Mouse (Mus musculus) urinary bladder, postnatal 25 days (tissue): Measurements from ENCODE around the gene Mief2.

Source experiments
- DNase-seq: peaks from one replicate; pipeline ENCODE4 v3.0.0; 2022; ENCODE audit warnings: low spot score

Mief2 gene

DNA sequence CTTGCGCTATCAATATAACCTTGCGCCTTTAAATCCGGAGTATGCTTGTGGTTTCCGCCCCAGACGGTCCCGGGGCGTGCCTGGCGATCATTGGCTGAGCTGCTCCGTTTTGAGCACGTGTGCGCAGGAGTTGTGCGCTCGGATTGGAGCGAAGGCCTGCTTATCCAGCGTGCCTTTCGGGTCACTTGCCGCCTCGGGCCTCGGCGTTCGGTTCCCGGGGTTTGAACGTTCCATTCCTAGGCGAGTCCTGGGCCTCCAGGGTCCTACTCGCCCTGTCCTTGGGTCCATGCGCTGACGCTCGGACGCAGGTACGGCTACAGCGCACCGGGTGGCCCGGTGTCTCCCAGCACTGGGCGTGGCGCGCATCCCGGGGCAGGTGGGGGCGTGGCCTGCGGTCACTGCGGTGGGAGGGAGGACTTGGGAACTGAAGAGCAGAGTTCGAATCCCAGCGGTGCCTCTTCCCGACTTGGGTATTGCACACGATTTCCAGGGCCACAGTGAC is at the start of gene Mief2:
Gene Mief2 (plus strand): TSS at position 139 of the 502 bp plus-strand sequence.
- peak; percentile 86 for DNase-seq

DNA sequence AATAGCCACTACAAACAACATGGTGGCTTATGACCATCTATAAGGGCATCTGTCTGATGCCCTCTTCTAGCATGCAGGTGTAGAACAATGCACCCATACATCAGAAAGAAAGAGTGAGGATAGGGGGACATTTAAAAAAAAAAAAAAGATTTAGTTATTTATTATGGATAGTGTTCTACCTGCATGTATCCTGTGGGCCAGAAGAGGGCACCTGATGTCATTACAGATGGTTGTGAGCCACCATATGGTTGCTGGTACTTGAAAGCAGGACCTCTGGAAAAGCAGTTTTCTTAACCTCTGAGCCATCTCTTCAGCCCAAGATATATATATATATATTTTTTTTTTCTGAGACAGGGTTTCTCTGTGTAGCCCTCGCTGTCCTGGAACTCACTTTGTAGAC is 32.0 kb upstream of the Mief2 start:
- no peak for DNase-seq

DNA sequence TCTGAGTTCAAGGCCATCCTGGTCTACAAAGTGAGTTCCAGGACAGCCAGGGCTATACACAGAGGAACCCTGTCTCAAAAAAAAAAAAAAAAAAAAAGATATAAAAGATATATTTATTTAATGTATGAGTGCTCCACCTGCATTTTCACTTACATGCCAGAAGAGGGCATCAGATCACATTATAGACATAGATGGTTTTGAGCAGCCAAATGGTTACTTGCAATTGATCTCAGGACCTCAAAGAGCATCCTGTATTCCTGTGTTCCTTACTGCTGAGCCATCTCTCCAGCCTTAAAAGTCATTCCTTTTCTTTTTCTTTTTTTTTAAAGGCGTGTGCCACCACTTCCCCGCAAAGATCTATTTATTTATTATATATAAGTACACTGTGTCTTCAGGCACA is 30.6 kb upstream of the Mief2 start:
- DNase-seq: no peak

DNA sequence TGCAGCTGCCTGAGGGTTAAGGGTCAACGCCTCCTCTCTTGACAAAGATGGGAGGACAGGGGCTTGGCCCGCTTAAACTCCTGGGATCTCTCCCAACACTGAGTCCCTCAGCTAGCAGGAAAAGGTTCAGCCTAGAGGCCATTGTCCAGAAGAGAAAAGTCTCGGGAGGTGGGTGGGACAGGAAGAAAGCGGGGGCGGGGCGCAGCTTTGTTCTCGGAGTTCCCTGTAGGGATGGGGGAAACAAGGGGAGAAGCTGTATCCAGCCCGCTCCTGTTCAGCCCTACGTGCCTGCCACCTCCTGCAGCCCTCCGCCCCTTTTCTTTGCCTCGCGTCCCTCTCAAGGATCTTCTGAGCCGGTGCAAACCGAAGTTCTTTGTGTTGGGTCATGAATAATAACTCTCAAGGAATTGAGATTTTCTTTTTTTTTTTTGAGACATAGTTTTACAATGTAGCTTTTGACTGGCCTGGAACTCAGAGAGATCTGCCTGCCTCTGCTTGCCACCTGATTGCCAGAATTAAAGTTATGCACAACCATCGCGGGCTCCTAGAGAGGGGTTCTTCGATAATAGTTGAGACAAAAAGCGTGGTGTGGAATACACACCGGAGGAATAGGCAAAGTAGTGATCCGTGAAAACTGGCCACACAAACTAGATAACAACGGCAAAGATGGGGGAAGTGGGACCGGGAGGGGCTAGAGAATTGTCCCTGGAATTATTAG is 29.2 kb upstream of the Mief2 start:
- peak; percentile 40 for DNase-seq

DNA sequence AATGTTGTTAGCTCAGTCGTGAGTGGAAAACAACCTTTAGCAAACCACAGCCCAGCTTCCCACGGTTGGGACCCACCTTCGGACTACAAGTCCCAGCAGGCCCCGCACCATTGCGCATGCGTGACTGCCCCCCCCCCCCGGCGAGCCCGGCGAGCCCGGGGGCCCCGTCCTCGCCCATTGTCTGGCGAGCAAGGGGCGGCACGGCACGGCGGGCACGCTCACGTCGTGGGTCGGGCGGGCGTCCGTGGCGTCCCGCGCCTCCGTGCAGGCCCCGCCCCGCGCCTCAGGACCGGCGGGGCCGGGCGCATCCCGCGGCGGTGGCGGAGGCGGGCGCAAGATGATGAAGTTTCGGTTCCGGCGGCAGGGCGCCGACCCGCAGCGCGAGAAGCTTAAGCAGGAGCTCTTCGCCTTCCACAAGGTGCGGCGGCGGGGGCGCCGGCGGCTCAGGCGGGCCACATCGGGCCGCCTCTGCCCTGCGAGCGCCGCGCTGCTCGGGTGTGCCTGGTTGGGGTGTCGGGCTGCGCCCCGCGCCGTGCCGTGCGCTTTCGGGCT is 28.6 kb upstream of the Mief2 start, which contains the start of gene Llgl1:
Gene Llgl1 (plus strand): TSS at position 200 of the 552 bp plus-strand sequence.
- peak; percentile 75 for DNase-seq

DNA sequence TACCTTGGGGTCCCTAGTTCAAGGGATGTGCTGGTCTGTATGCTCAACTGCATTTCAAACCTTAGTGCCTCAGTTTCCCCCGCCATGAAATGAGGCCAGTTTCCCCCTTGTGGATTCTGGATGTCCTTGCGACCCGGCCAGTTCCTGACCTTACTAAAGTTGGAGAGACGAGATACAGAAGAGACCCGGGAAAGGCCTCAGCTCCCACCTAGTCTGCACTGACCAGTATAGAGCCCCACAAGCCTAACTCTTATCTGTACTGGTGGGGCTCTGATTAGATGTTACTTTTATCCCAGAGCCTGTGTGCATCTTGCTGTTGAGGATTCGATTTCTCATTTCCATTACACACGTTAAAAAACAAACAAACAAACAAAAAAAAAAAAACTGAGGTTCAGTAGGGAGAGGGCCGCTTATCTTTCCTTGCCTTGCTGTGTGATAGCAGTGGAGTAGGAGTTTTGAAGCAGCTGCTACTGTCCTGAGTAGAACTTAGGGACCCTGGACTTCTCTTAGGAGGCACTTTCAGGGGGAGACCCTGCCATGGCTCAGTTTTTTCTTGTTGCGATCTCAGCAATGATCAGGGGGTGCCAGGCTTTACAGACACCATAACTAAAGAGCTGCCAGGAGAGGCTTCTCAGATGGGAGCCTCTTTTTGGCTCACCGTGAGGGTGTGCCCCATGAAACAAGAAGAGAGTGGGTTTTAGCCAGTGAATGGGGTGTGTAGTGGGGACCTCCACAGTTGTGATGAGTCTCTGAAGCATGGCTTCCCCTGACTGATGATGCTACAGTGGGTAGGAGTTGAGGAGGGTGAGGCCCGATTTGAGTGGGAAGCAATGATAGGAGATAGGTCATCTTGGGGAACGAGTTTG is 27.6 kb upstream of the Mief2 start:
- DNase-seq: no peak

DNA sequence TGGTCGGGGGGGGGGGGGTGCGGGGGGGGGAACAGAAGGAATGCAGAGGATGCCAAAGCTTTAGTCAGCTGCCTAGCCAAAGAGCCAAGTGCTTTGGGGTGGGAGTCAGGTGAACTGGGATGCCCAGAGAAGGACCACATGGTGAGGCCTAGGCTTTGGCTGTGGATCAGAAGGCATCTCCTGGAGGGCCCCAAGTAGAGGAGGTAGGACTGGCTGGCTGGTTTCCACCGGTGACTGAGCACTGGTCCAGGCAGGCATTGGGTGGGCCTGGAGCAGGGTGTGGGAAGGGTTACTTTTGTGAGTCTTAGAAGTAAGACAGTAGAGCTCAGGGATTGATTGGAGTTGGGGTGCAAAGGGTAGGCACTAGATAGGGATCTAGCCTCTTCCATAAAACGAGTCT is 26.6 kb upstream of the Mief2 start:
- peak; percentile 5 for DNase-seq

DNA sequence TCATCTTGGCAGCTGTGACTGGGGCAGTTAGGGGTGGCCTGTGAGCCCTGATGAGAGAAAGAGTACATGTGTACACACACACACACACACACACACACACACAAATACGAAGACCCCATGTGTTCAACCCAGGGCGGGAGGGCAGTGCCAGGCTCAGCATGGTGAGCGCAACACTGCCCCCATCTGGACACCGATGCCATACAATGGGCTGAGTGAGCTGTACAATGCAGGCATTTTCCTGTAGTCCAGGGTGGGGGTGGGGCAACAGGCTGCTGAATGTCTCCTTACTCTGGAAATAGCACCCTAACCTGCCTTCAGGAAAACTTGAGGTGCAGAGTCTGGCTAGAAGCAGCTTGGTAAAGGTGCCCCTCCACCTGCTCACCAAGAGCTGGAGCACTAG is 25.1 kb upstream of the Mief2 start:
- peak; percentile 51 for DNase-seq

DNA sequence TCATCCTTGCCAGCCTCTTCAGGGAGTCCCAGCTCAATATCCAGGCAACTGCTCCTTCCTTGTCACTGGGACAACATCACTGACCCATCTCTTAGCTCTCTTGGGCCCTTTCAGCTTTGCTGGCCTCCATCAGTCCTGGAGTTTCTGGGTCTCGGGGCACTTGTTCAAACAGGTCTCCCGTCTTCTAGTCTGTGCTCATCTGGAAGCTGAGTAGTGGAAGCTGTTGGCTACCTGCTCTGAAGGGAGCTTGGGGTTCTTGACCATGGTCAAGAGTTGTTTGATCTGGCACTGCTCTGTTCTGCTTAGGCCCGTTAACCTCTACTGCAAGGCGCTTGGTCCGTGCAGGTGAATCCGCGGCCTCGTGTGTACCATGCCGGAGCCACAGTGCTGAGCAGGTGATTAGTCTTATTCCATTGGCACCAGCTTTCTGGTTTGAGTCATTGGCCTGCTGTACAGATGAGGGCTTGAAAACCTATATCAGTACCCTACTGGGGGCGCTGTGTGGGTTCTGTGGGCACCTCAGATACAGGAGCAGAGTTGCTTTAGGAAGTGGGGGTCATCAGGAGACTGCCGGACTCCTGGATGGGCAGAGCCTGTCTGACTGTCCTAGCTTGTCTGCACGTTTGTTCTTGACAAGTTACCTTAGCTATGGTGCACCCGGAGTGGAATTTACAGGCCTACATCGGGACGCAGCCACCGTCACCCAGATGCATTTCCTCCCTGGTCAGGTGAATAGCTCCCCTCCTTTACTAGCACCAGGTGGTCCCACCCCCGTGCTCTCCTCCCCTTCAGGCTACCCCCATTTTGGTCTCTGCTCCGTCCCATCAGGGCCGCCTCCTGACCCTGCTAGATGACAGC is 23.9 kb upstream of the Mief2 start:
- DNase-seq: peak; percentile 2

DNA sequence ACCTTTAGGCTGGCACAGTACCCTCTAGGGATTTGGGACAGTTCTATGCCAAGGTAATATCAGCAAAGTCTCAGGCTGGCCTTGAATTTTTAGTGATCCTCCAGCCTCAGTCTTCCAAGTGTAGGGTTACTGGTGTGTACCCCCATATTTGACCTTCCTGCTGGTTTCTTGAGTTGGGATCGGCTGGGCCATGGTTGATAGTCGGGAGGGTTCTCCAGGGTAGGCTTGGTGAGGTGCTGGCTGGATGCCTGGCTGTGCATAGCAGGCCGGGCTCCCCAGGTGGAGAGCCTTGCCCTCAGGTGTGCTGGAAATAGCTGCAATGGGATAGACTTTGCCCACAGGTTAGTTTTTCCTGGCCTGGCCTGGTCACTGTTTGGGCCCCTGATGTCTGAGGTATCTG is 22.9 kb upstream of the Mief2 start:
- no peak for DNase-seq

DNA sequence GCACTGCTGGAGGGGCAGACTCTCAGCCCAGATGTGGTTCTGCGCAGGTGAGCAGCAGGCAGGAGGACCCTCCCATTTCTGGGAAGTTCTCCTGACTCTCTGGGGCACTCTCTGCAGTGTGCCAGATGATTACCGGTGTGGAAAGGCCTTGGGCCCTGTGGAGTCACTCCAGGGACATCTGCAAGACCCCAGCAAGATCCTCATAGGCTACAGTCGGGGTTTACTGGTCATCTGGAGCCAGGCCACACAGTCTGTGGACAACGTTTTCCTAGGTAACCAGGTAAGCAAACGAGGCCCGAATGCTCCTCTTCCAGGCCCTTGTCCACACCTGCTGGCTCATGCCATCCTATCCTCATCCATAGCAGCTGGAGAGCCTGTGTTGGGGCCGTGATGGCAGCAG is 22.1 kb upstream of the Mief2 start:
- DNase-seq: peak; percentile 2

DNA sequence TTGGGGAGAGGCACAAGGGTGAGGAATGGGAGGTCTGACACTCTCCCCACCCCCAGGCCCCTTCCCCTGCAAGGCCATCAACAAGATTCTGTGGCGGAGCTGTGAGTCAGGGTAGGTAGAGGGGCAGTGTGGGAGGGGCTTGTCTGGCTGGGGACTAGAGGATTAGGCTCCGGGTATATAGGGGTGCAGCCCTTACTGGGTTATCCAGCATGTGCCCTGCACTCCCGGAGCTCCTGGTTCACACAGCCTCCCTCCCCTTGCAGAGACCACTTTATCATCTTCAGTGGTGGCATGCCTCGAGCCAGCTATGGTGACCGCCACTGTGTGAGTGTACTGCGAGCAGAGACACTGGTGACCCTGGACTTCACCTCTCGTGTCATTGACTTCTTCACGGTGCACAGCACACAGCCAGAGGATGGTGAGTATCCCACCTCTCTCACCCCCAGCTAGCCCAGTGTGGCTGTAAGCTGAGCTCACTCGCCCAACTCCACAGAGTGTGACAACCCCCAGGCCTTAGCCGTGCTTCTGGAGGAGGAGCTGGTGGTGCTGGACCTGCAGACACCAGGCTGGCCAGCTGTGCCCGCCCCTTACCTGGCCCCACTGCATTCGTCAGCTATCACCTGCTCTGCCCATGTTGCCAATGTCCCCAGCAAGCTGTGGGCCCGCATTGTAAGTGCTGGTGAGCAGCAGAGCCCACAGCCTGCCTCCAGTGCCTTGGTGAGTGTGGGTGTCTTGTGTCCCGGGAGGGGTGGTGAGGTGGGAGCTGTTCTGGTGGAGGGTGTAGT is 21.3 kb upstream of the Mief2 start:
- DNase-seq: peak; percentile 2

DNA sequence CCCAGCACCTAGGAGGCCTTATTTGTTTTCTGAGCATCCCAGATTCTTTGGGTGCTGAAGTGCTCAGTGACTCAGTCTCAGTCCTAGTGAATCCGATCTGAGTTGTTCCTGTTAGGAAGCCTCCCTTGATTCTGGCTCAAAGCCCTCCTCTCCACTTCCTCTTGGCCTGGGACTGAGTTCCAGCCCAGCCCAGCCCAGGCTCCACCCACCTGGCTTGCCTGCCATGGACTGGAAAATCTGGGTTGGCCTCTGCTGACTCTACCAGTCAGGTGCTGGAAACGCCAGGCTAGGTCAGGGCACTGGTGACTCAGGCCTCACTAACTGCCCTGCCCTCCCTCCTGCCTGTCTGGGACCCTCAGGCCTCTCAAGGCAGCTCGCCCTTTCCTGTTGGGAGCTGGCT is 20.5 kb upstream of the Mief2 start:
- peak; percentile 79 for DNase-seq

DNA sequence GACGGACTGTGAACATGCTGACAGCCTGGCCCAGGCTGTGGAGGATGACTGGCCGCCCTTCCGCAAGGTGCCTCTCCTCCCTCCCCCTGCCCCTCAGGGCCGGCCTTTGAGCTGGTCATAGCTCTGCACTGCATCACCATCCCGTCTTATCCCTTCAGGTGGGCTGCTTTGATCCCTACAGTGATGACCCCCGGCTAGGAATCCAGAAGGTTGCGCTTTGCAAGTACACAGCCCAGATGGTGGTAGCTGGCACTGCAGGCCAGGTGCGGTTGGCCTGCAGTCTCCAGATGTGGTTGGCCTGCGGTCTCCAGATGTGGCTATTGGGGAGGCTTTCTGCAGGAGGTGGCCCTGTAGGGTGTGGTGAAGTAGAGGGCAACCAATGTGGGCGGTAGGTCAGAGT is 19.6 kb upstream of the Mief2 start:
- DNase-seq: no peak

DNA sequence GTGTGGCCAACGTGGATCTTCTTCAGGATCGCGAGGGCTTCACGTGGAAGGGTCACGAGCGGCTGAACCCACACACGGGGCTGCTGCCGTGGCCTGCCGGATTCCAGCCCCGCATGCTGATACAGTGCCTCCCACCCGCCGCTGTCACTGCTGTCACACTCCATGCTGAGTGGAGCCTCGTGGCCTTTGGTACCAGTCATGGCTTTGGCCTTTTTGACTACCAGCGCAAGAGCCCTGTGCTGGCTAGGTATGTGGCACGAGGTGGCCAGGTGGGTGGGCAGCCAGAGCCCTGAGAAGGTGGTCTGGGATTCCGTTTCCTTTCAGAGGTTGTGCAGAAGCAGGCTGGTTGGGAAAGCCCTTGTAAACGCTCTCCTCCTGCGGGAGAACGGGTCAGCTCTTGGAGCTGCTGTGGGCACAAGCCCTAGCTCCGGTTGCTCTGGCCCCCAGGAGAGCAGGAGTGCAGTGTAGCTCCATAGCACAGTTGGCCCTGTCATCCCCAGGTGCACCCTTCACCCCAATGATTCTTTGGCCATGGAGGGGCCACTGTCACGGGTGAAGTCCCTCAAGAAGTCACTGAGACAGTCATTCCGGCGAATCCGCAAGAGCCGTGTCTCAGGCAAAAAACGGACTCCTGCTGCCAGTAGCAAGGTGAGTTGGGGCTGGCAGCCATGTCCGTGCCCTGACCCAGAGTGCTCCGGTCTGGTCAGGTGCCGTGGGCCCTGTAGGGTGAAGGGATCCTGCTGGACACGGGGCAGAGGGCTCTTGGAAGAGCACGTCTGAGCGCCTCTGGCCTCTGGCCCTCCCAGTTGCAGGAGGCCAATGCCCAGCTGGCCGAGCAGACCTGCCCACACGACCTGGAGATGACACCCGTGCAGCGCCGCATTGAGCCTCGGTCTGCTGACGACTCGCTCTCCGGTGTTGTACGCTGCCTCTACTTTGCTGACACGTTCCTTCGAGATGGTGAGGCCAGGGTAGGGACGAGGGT is 18.4 kb upstream of the Mief2 start:
- no peak for DNase-seq

DNA sequence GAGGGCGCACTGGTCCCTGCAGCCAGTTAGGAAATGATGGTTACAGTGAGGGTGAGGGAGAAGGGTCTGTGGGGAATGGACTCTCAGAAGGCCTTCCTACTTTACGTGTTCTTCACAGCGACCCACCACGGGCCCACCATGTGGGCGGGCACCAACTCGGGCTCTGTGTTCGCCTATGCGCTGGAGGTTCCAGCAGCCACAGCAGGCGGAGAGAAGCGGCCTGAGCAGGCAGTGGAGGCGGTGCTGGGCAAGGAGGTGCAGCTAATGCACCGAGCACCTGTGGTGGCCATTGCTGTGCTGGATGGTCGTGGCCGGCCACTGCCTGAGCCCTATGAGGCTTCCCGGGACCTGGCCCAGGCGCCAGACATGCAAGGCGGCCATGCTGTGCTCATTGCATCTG is 17.0 kb upstream of the Mief2 start:
- no peak for DNase-seq

DNA sequence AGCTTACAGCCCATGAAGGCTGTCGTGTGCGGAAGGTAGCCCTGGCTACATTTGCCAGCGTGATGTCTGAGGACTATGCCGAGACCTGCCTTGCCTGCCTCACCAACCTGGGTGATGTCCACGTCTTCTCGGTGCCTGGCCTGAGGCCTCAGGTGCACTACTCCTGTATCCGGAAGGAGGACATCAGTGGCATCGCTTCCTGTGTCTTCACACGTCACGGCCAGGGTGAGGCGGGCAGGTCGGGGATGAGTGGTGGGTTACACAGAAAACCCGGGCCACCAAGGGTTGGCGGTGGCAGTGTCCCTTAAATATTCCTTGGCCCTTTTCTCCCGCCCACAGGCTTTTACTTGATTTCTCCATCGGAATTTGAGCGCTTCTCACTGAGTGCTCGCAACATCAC is 16.2 kb upstream of the Mief2 start:
- no peak for DNase-seq

DNA sequence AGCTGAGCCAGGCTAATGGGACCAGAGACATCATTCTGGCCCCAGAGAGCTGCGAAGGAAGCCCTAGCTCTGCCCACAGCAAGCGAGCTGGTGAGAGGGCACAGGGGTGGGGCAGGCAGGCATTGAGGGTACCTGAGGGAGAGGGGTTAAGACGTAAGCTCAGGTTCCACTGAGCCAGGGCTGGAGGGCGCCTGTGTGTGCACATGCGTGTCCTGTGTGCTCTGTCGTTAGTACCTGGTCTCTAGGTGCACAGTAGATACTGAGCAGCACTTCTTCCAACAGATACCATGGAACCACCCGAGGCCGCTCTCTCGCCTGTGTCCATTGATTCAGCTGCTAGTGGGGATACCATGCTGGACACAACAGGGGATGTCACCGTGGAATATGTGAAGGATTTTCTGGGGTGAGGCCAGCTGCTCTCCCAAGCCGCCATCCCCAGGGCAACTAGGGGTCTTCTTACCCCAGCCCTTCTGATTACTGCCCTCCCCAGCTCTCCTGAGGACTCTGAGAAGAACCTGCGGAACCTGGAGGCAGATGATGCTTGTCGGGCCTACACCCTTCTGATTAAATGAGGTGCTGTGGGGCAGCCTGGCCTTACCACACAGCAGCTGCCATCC is 15.5 kb upstream of the Mief2 start:
- DNase-seq: no peak

DNA sequence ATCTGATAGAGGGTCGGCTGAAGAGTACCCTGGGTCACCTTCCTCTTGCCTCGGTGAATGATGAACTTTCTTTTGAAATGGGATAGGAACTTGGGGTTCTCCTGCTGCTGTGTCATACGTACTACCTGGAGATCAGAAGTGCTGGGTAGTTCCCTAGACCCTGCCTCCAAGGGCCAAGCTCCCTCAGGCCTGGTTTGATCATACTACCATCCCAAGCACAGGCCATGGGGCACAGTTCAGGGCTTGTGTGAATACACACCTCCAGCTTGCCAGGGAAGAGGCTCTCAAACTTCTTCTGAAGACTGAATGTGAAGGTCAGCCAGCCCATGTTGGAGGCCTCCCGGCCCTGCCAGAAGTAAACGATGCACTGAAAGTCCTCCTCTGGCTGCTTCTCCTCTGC is 12.4 kb upstream of the Mief2 start:
- no peak for DNase-seq
